Mouse (Mus musculus) spleen, adult 2 months (tissue): ENCODE results near the gene Mslnl. TPM values are rescaled to one million over a fixed set of nuclear protein-coding genes. Genes with fewer than 3 reads are reported as not detected.

Source experiments
- DNase-seq, 2 experiments: peaks; one replicate each; pipeline versions ENCODE4 v3.0.0 to v3.0.0-alpha.2; 2012 to 2021; ENCODE audit warnings: low spot score in 2 of 2, low read depth in 1 of 2
- H3K27ac ChIP-seq: fragments of 200-500 bp; 2 replicates; pipeline ENCODE4 v1.5.1; 2012; ENCODE audit warnings: low read length, inconsistent platforms; ENCODE audit not compliant: insufficient read depth
- H3K27me3 ChIP-seq: fragments of 200-500 bp; 2 replicates; pipeline ENCODE4 v1.6.1; 2012; ENCODE audit warnings: mild to moderate bottlenecking, moderate library complexity, low read length, inconsistent platforms; ENCODE audit not compliant: control insufficient read depth, insufficient read depth
- H3K36me3 ChIP-seq: fragments of 200-500 bp; 2 replicates; pipeline ENCODE4 v1.6.1; 2012; ENCODE audit warnings: mild to moderate bottlenecking, low read length, inconsistent platforms; ENCODE audit not compliant: control insufficient read depth, insufficient read depth
- H3K4me1 ChIP-seq: fragments of 200-500 bp; 2 replicates; pipeline ENCODE4 v1.6.1; 2011; ENCODE audit warnings: inconsistent platforms; ENCODE audit not compliant: control insufficient read depth, insufficient read depth, insufficient read length
- H3K4me3 ChIP-seq: fragments of 200-500 bp; 2 replicates; pipeline ENCODE4 v1.5.1; 2011; ENCODE audit warnings: mild to moderate bottlenecking, inconsistent platforms; ENCODE audit not compliant: insufficient read depth, insufficient read length; ENCODE audit errors: extremely low read depth
- CTCF ChIP-seq: fragments of 200-500 bp; IDR thresholded peaks from 2 replicates; pipeline ENCODE4 v1.5.1; 2011; ENCODE audit warnings: mild to moderate bottlenecking, inconsistent platforms; ENCODE audit not compliant: insufficient read depth, insufficient read length, insufficient replicate concordance; ENCODE audit errors: extremely low read depth
- POLR2A ChIP-seq: fragments of 200-500 bp; IDR thresholded peaks from 2 replicates; pipeline ENCODE4 v1.6.1; 2011; ENCODE audit warnings: low read depth, low read length, inconsistent platforms
- WGBS: fragments of 180-500 bp; shearing (Covaris S2); methylation state at CpG from one replicate; pipeline ENCODE4 v1.1.7; 2018; 5-methylcytosine and 5-hydroxymethylcytosine counted together
- polyA plus RNA-seq: library from polyadenylated mRNA; depleted of rRNA; stranded (reverse); fragments of >200 nt; gene quantifications from 2 replicates; pipeline ENCODE4 v1.2.3, GENCODE M21; 2012; rRNA removed

Mslnl gene
- 0.09 and 0.13 TPM in 2 replicates for polyA plus RNA-seq

DNA sequence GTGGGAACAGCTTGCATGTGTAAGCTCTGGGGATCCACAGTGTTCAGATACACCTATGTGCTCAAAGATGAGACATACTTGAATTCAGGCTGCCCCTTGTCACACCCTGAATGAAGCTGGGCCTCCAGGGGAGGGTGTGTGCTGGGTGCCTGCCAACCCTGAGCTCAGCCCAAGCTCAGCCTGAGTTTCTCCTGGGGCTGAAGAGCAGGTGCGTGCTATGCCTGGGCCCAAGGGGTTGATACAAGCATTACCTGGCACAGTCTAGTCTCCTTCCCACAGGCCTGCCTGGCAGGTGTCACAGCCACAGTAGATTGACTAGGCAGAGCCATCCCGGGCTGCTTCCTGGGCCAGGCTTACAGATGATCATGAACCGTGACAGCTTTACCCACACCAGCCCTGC is at the start of gene Mslnl:
Gene Mslnl, plus strand, starts transcription at position 298 of the 400 bp plus-strand sequence.
- Histone ChIP-seq H3K36me3 (no peaks in the 10 kb centered on the region), H3K4me1 (no peaks in the 10 kb centered on the region), H3K27me3 (no peaks in the 10 kb centered on the region), H3K4me3 (no peak within 1 kb of the TSS), H3K27ac (no peak within 1 kb of the TSS)
- no peak for DNase-seq
- TF ChIP-seq CTCF (no peak), POLR2A (no peak)
- 76% methylated on average over 3 of the region's 3 CpGs for WGBS

DNA sequence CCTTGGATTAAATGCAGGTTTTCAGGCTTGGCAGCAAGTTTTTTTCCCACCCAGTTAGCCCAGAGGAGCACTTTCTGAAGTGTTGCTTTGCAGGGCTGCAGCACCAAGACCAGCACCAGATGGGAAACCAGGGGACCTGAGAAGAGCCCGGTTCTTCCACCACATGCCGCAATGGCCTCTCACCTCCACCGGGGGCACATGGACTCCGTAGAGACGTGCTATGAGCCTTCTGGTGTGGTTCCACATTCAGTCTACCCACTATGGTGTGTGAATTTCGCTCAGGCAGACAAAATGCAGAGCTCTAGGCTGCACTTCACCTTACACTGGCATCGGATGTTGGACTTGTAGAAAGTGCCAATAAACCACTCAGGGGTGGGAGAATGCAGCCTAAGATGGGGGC is 49.5 kb upstream of the Mslnl start:
- no peak for DNase-seq
- Histone ChIP-seq H3K36me3 (no peaks in the 10 kb centered on the region), H3K27me3 (no peaks in the 10 kb centered on the region), H3K4me1 (no peaks in the 10 kb centered on the region), H3K4me3 (no peak overlapping the region), H3K27ac (no peak overlapping the region)
- 0 out of 2 replicates have a peak, but pooled peaks have one; percentile 15 for TF ChIP-seq CTCF
- no peak for TF ChIP-seq POLR2A
- 24% methylated on average over 7 of the region's 7 CpGs for WGBS

DNA sequence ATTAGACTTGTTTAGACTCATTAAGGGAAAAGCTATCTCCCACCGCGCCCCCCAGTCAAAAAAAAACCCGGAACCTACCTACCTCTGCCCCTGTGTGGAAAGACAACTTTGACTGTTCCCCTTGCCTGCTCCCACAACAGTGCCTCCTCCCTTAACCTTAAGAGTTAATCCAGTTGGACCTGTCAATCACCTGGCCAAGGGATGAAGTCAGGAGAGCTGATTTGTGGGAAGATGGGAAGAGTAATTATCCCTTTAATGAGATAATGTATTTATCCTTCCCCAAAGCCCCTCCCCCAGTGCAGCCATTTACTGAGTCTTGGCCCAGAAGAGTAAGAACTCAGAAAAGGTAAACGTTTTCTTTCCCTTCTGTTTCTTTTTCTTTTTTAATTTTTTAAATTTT is 46.9 kb upstream of the Mslnl start:
- 78% methylated on average over 4 of the region's 4 CpGs for WGBS
- H3K36me3 ChIP-seq = no peaks in the 10 kb centered on the region
- TF ChIP-seq POLR2A (no peak), CTCF (no peak)

DNA sequence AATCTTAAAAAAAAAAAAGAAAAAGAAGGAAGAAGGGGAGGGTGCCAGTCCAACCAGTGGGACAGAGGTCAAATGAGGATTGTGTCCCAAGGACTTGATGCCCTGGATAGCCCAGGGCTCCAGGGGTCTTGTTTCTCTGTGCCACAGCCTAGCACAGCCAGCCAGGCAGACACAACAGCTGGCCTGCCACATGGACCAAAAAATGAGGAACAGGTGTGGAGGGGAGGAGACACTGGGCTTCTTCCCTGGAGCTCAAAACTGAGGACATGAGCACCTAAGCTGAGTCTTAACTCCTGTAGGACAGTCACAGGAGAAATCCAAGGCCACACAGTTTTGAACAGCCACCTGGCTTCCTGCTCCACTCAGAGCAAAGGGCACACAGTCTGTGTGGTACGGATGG is 39.6 kb upstream of the Mslnl start:
- 20% methylated on average over 1 of the region's 1 CpGs for WGBS
- no peak for TF ChIP-seq POLR2A
- no peak for TF ChIP-seq CTCF

More for the DNA sequence above, 46.9 kb upstream of the Mslnl start:
- Histone ChIP-seq H3K27me3 (no peaks in the 10 kb centered on the region), H3K4me1 (no peaks in the 10 kb centered on the region), H3K4me3 (no peak overlapping the region), H3K27ac (no peak overlapping the region)
- DNase-seq = no peak

DNA sequence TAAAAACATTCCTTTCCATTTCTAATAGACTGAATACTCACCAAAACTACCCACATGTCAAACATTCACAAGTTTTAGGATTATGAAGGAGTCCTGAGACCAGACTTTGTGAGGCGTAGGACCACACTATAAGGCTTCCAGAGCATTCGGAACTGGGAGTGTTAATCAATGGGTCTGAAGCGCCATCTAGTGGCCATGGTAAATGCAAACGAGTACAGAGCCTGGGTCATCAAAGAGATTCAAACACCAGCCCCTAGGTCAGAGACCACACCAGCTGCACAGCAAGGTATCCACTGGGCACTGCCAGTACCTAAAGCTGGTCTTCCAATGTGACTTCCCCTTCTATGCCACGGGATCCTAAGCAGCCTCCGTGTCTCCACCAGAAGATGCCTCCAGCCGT is 37.4 kb upstream of the Mslnl start:
- no peaks in the 10 kb centered on the region for H3K27me3 ChIP-seq
- no peak overlapping the region for H3K27ac ChIP-seq
- no peaks in the 10 kb centered on the region for H3K36me3 ChIP-seq
- H3K4me1 ChIP-seq = no peaks in the 10 kb centered on the region
- no peak overlapping the region for H3K4me3 ChIP-seq
- TF ChIP-seq POLR2A = no peak
- peak; percentile 71; the same call in 1 of the 2 replicates for TF ChIP-seq CTCF
- DNase-seq = peak; percentile 35 to 63
- 18% methylated on average over 7 of the region's 7 CpGs for WGBS

More for the DNA sequence above, 39.6 kb upstream of the Mslnl start:
- Histone ChIP-seq H3K4me3 (no peak overlapping the region), H3K27me3 (no peaks in the 10 kb centered on the region), H3K27ac (no peak overlapping the region), H3K4me1 (no peaks in the 10 kb centered on the region), H3K36me3 (no peaks in the 10 kb centered on the region)
- no peak for DNase-seq

DNA sequence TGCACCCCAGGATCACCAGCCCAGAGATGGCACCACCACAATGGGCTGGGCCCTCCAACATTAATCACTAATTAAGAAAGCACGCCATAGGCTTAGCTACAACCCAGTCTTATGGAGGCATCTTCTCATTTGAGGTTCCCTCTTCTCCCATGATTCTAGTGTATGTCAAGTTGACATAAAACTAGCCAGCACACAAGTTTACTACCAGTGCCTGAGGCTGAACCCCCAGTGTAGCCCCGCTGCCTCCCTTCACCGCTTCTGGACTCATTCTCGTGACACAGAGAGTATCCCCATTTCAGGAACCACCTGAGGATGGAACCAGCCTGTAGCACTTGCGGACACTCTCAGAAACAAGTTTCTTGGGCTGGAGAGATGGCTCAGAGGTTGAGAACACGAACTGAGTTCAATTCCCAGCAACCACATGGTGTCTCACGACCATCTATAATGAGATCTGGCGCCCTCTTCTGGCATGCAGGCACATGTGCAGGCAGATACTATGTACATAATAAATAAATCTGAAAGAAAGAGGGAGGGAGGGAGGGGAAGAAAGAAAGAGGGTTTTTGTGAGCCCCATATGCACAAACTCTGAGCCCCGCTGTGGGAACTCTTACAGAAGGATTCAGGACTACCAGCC is 34.9 kb upstream of the Mslnl start:
- DNase-seq = no peak
- Histone ChIP-seq H3K4me1 (no peaks in the 10 kb centered on the region), H3K27me3 (no peaks in the 10 kb centered on the region), H3K27ac (no peak overlapping the region), H3K36me3 (no peaks in the 10 kb centered on the region), H3K4me3 (no peak overlapping the region)
- TF ChIP-seq CTCF (no peak), POLR2A (no peak)
- WGBS = 60% methylated on average over 9 of the region's 9 CpGs

DNA sequence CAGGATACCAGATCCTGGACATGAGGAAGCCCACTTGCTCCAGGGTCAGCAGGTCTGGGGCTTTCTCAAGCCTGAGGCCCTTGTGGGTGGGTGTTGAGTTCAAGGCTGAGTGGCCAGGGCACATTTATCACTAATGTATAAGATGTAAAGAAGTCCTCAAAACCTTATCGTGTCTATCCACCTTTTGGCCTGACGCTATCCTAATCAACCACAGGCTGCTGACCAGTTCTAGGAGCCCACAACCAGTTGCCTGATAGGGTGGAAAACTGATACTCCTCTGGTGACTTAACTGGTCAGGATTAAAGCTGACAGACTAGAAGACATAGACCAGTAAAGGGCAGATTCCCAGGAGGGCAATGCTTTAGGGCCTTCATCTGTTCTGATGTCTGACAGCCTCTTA is 25.8 kb upstream of the Mslnl start:
- Histone ChIP-seq H3K4me1 (no peaks in the 10 kb centered on the region), H3K27me3 (no peaks in the 10 kb centered on the region), H3K27ac (no peak overlapping the region), H3K4me3 (no peak overlapping the region), H3K36me3 (no peaks in the 10 kb centered on the region)
- TF ChIP-seq CTCF (no peak), POLR2A (no peak)
- WGBS = 83% methylated on average over 2 of the region's 2 CpGs
- no peak for DNase-seq
